Mouse (Mus musculus): ENCODE measurements around the gene Tmem174. TPM values are rescaled to one million over a fixed set of nuclear protein-coding genes. Genes with fewer than 3 reads are reported as not detected.

Gene Tmem174
- polyA plus RNA-seq, 1 experiment = 0.19 TPM

DNA sequence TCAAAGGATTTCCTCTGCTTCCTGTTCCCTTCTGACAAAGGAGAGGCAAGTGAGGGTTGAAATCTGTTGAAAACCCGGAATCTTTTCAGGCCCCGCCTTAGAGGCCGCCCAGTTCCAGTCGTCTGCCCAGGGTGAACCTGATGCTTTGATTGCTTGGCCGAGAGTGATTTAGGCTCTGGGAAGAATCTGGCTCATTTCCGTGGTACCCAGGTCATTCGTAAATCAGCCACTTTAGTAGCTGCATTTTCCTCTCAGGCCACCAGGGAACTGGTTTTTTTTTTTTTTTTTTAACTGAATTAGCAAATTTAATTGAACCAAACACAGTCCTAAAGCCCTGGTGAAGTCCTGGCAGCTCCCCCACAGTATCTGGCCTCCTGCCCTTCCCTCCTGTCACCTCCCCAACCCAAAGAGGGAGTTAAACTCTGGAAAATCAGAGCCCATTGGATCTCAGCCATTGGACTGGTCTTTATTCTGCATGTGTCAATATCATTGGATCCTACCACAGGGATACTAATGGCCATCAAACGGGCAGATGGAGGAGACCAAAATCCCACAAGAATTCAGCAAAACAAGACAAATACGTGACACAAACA lies 29.2 kb downstream of the Tmem174 start:
- TF ChIP-seq POLR2A (IDR thresholded peaks at IDR 0.05; ENCODE audit: extremely low read depth, insufficient read depth, low read length) (no peak), CTCF (IDR thresholded peaks at IDR 0.05; ENCODE audit: extremely low read depth, insufficient read depth, low read length) (no peak)
- Histone ChIP-seq H3K27ac (ENCODE audit: insufficient read depth, low read length) (no peak overlapping the region), H3K4me1 (ENCODE audit: control insufficient read depth, insufficient read depth, low read length) (no peaks in the 10 kb centered on the region), H3K4me3 (ENCODE audit: insufficient read depth, low read length) (no peak overlapping the region)

DNA sequence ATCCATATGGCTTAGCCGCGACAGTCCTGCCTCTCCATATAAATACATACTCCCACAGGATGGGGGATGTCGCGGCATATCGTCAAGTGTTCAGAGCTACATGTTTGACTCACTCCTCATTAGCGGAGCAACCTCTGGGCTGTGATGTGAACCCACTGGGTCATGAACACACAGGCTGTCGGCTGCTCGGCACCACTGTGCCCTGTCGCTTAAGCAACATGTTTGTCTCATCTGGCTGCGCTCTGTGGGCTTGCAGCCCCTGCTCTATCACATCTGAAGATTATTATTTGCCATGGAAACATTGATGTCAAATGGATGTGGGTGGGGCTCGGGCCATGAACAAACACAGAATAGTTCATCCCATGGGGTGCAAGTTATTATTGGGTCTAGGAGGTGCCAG lies 33.4 kb downstream of the Tmem174 start:
- no peak overlapping the region for H3K27ac ChIP-seq (ENCODE audit: insufficient read depth, low read length)
- TF ChIP-seq CTCF (IDR thresholded peaks at IDR 0.05; ENCODE audit: extremely low read depth, insufficient read depth, low read length) (no peak), POLR2A (IDR thresholded peaks at IDR 0.05; ENCODE audit: extremely low read depth, insufficient read depth, low read length) (no peak)
- no peaks in the 10 kb centered on the region for H3K4me1 ChIP-seq (ENCODE audit: control insufficient read depth, insufficient read depth, low read length)
- no peak overlapping the region for H3K4me3 ChIP-seq (ENCODE audit: insufficient read depth, low read length)

DNA sequence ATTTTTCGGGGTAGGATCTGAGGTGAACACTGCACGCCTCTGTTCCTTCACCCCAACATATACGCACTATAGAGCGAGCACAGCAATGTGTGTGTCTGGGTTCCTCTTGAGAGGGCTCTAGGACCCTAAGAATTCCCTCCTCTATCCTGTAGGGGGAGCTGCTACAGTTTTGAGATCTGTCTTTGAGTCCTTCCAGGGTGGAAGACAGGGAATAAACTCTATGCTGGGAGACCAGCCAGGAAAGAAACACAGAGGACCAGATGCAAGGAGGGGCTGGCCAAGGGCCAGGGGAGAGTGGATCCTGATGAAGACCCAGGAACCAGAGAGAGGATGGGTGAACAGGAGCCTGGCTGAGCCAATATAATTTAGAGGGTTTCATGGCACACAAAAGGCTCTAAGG lies 40.5 kb downstream of the Tmem174 start:
- Histone ChIP-seq H3K4me1 (ENCODE audit: control insufficient read depth, insufficient read depth, low read length) (no peaks in the 10 kb centered on the region), H3K4me3 (ENCODE audit: insufficient read depth, low read length) (no peak overlapping the region), H3K27ac (ENCODE audit: insufficient read depth, low read length) (no peak overlapping the region)
- peak; percentile 23; the same call in 1 of the 2 replicates for TF ChIP-seq CTCF (IDR thresholded peaks at IDR 0.05; ENCODE audit: extremely low read depth, insufficient read depth, low read length)
- no peak for TF ChIP-seq POLR2A (IDR thresholded peaks at IDR 0.05; ENCODE audit: extremely low read depth, insufficient read depth, low read length)

DNA sequence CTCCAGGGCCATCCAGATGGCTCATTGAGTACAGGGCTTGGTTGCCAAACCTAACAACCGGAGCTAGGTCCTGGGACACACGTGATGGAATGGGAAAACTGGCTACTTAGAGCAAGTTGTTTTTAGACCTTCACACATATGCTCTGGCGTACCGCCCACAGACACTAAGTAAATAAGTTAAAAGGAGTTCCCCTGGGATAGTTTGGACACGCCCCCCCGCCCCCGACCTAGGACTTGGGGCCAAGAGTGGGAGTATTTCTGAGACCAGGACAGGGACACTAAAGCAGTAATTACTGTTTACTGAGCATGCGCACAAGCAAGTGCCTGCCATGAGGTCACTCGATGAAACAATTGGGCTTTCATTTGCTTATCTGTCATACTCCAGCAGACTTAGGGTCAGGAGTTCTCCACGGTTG lies 42.5 kb downstream of the Tmem174 start:
- Histone ChIP-seq H3K4me3 (ENCODE audit: insufficient read depth, low read length) (no peak overlapping the region), H3K4me1 (ENCODE audit: control insufficient read depth, insufficient read depth, low read length) (no peaks in the 10 kb centered on the region), H3K27ac (ENCODE audit: insufficient read depth, low read length) (no peak overlapping the region)
- TF ChIP-seq CTCF (IDR thresholded peaks at IDR 0.05; ENCODE audit: extremely low read depth, insufficient read depth, low read length) = no peak
- TF ChIP-seq POLR2A (IDR thresholded peaks at IDR 0.05; ENCODE audit: extremely low read depth, insufficient read depth, low read length) = no peak

DNA sequence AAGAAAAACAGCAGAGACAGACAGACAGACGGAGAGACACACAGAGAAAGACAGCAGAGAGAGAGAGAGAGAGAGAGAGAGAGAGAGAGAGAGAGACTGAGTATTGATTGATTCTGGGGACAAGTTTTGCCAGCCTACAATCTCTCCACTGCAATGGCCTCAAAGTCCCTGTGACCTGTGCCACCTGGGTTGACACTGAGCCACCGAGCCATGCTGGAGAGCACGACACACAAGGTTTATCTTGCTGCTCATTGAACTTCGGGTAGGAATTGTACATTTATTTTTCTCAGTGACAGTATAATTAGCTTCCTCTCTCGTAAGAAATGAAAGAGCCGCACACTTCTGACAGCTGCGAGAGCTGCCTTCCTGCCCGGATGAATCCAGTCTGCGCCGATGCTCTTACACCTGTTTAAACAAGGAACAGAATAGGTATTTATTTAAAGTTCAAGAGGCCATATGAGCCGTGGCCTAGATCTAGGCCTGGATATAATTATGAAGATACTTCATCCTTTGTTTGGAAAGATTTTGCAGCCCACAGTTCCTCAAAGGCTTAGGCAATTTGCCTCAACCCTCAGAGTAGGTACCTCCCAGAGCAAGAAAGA lies 43.2 kb downstream of the Tmem174 start:
- TF ChIP-seq CTCF (IDR thresholded peaks at IDR 0.05; ENCODE audit: extremely low read depth, insufficient read depth, low read length) = no peak
- no peak for TF ChIP-seq POLR2A (IDR thresholded peaks at IDR 0.05; ENCODE audit: extremely low read depth, insufficient read depth, low read length)
- H3K4me1 ChIP-seq (ENCODE audit: control insufficient read depth, insufficient read depth, low read length) = no peaks in the 10 kb centered on the region
- H3K27ac ChIP-seq (ENCODE audit: insufficient read depth, low read length) = no peak overlapping the region
- no peak overlapping the region for H3K4me3 ChIP-seq (ENCODE audit: insufficient read depth, low read length)

DNA sequence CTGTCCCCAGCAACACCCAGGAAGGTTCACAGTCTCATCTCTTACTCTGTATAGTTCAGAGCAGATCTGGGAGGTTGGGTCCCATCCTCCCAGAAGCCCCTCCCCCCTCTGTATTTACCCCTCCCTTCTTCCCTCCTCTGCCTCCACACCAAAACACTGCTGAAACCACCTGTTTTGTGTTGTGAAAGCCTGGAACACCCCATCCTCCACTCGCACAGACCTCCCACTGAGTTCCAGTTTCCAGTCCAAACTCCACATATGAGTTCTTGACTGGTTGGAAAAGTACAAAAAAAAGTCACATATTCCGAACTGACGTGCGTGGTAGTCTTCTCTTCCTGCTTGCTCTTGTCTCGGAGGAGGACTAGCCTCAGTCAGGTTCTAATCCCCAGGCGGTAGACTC lies 45.8 kb downstream of the Tmem174 start:
- Histone ChIP-seq H3K27ac (ENCODE audit: insufficient read depth, low read length) (no peak overlapping the region), H3K4me3 (ENCODE audit: insufficient read depth, low read length) (no peak overlapping the region), H3K4me1 (ENCODE audit: control insufficient read depth, insufficient read depth, low read length) (peaks cover 1% of the 10 kb centered on the region; the same call in 1 of the 2 replicates)
- no peak for TF ChIP-seq POLR2A (IDR thresholded peaks at IDR 0.05; ENCODE audit: extremely low read depth, insufficient read depth, low read length)
- no peak for TF ChIP-seq CTCF (IDR thresholded peaks at IDR 0.05; ENCODE audit: extremely low read depth, insufficient read depth, low read length)

DNA sequence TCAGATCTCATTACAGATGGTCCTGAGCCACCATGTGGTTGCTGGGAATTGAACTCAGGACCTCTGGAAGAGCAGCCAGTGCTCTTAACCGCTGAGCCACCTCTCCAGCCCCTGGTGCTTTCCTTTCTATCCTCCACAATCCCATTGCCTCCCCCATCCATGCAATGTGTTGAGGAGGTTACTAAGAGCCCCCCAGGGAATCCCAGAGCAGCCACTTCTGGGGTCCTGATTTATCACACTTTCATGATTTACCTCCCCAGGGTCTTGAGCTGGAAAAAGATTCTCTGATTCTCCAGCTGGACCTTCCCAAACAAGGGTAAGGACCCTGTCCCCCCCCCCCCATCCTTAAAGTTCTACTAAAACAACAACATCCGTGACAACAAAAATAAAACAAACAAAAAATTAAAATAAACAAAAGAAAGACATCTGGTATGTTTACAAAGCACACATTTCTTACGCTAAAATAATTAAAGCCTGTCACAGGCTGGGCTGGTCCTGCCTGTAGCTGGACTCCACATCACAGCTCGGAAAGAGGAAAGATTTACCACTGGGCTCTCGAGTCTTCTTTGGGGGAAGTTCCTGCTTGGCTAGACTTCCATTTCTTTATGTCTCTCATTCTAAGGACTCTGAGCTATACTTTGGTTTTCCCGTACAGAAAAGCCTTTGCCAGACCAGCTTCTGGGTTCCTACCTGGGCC lies 46.4 kb downstream of the Tmem174 start:
- peaks cover 2% of the 10 kb centered on the region; the same call in 1 of the 2 replicates for H3K4me1 ChIP-seq (ENCODE audit: control insufficient read depth, insufficient read depth, low read length)
- no peak for TF ChIP-seq CTCF (IDR thresholded peaks at IDR 0.05; ENCODE audit: extremely low read depth, insufficient read depth, low read length)
- TF ChIP-seq POLR2A (IDR thresholded peaks at IDR 0.05; ENCODE audit: extremely low read depth, insufficient read depth, low read length) = no peak
- H3K4me3 ChIP-seq (ENCODE audit: insufficient read depth, low read length) = no peak overlapping the region
- H3K27ac ChIP-seq (ENCODE audit: insufficient read depth, low read length) = no peak overlapping the region

DNA sequence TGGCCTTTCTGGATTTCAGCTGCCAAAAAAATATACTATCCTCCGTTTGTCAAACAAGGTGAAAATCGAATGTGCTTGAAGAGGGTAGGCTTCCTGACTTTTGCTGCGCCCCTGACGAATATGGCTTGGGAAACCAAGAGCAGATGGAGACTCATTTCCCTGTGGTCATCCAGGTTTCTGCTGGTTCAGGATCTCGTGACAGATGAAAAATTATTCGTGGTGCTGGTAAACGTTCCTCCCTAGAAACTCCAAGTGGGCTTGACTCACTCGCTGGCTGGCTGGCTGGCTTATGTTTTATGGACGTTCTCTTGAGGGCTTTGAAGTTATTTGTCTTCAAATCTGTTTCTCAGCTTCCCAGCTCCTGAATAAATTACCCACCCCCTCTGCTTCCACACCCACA lies 47.6 kb downstream of the Tmem174 start:
- TF ChIP-seq CTCF (IDR thresholded peaks at IDR 0.05; ENCODE audit: extremely low read depth, insufficient read depth, low read length) = no peak
- no peak for TF ChIP-seq POLR2A (IDR thresholded peaks at IDR 0.05; ENCODE audit: extremely low read depth, insufficient read depth, low read length)
- no peak overlapping the region for H3K4me3 ChIP-seq (ENCODE audit: insufficient read depth, low read length)
- H3K4me1 ChIP-seq (ENCODE audit: control insufficient read depth, insufficient read depth, low read length) = peaks cover 2% of the 10 kb centered on the region; the same call in 1 of the 2 replicates
- H3K27ac ChIP-seq (ENCODE audit: insufficient read depth, low read length) = no peak overlapping the region

DNA sequence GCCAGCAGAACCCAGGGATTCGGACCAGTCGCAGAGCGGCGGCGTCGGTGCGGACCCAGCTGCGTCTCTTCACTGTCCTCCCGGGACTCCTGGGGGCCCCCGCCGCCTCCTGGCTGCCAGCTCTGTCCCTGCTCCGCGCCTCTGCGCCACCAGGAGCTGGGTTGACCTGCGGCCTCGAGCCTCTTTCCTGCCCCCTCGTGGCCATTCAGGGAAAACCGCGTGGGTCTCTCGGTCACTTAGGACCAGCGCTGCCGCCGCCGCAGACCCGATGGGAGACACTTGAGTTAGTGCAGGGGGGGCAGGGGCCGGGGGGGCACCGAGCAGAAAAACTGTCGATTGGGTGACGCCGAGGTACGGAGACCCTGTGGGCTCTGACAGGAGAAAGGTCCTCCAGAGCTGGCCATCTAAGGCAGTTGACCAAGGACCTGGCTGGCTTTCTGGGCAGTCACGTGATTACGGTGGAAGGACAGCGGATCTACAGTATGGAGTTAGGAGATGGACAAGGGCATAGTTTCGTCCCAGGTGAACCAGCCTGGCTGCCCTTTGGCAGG lies 48.2 kb downstream of the Tmem174 start:
- no peak overlapping the region for H3K27ac ChIP-seq (ENCODE audit: insufficient read depth, low read length)
- peaks cover 2% of the 10 kb centered on the region; the same call in 1 of the 2 replicates for H3K4me1 ChIP-seq (ENCODE audit: control insufficient read depth, insufficient read depth, low read length)
- TF ChIP-seq POLR2A (IDR thresholded peaks at IDR 0.05; ENCODE audit: extremely low read depth, insufficient read depth, low read length) (no peak), CTCF (IDR thresholded peaks at IDR 0.05; ENCODE audit: extremely low read depth, insufficient read depth, low read length) (peak; percentile 43)
- peak overlapping the region; percentile 35 for H3K4me3 ChIP-seq (ENCODE audit: insufficient read depth, low read length)

Data from cortical plate, adult 2 months (tissue).